Mouse (Mus musculus) stomach, postnatal 0 days (tissue): ENCODE measurements at regions not wholly inside any gene's neighbourhood (a gene's known extent, or its start where the extent isn't known, plus 50 kb on each side); places are given as distances from the start of the nearest gene placed in this dataset.

ENCODE experiments used
- ATAC-seq: fragments of 200-750 bp; cut with Nextera tagmentation; 2 replicates; pipeline ENCODE4 v1.8.0; 2017; ENCODE audit not compliant: low FRiP score, low TSS enrichment
- DNase-seq: peaks from one replicate; pipeline ENCODE4 v3.0.0-alpha.2; 2016; ENCODE audit warnings: low spot score
- H3K27ac ChIP-seq: fragments of 300-500 bp; sonication (generic); replicated peaks from 2 replicates; pipeline ENCODE4 v1.5.1; 2014; ENCODE audit warnings: mild to moderate bottlenecking, control low read depth
- H3K27me3 ChIP-seq: fragments of 300-500 bp; sonication (generic); 2 replicates; pipeline ENCODE4 v1.6.1; 2014; ENCODE audit warnings: low read length; ENCODE audit not compliant: control insufficient read depth, insufficient read depth
- H3K36me3 ChIP-seq: fragments of 300-500 bp; sonication (generic); 2 replicates; pipeline ENCODE4 v1.6.1; 2014; ENCODE audit warnings: low read length, mixed read lengths; ENCODE audit not compliant: control insufficient read depth, insufficient read depth
- H3K4me1 ChIP-seq: fragments of 300-500 bp; sonication (generic); replicated peaks from 2 replicates; pipeline ENCODE4 v1.6.1; 2014; ENCODE audit warnings: antibody characterized with exemption; ENCODE audit not compliant: control insufficient read depth, insufficient read depth
- H3K4me2 ChIP-seq: fragments of 300-500 bp; sonication (generic); replicated peaks from 2 replicates; pipeline ENCODE4 v1.6.1; 2014; ENCODE audit warnings: low read depth, mild to moderate bottlenecking, control low read depth, moderate library complexity
- H3K4me3 ChIP-seq: fragments of 300-500 bp; sonication (generic); 2 replicates; pipeline ENCODE4 v1.5.1; 2014; ENCODE audit warnings: low read depth, low read length, control low read depth
- H3K9ac ChIP-seq: fragments of 300-500 bp; sonication (generic); 2 replicates; pipeline ENCODE4 v1.6.1; 2014; ENCODE audit warnings: mild to moderate bottlenecking, low read length, control low read depth, mixed read lengths
- H3K9me3 ChIP-seq: fragments of 300-500 bp; sonication (generic); 2 replicates; pipeline ENCODE4 v1.6.1; 2016; ENCODE audit warnings: low read length; ENCODE audit not compliant: control insufficient read depth
- CTCF ChIP-seq: IDR thresholded peaks from 2 replicates; pipeline ENCODE4 v1.5.1; 2016; ENCODE audit warnings: antibody characterized with exemption, low read depth, mild to moderate bottlenecking, moderate library complexity
- EP300 ChIP-seq: optimal IDR thresholded peaks from 2 replicates; pipeline ENCODE3; 2016; ENCODE audit warnings: antibody characterized with exemption
- WGBS: fragments of 180-500 bp; shearing (Covaris S2); extraction: QIAGEN DNeasy Blood & Tissue Kit; methylation state at CpG from one replicate; pipeline ENCODE4 v1.1.7; 2014; 5-methylcytosine and 5-hydroxymethylcytosine counted together

DNA sequence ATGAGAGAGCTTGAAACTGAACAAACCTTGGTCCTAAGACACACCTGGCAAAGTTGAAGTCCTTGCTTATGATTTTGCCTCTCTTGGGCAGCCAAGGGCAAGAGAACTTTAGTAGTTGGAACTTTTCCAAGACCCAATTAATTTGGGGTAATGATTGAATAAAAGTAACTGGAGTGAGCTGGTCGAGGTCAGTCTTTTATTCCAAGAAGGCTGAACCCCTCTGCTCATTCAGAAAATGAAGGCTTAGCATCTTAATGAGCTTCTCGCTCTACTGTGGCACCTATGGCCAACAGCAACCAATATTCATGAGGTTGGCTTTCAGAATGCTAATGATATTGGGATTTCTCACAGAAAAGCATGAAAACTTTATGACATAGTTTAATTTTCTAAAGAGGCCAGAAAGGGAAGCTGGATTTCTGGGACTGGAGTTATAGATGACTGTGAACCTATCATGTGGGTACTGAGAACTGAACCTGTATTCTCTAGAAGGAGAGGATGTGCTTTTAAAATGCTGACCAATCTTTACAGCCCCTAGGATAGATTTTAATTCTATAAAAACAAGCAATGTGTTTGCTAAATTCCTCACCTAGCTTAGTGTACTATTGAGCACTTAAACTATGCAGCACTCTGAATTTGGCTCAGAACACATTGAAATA is 176.5 kb upstream of the Htr2a start:
- no peaks in the 10 kb centered on the region for H3K27me3 ChIP-seq
- no peaks in the 10 kb centered on the region for H3K36me3 ChIP-seq
- no peak overlapping the region for H3K4me3 ChIP-seq
- H3K27ac ChIP-seq: no peak overlapping the region
- no peaks in the 10 kb centered on the region for H3K9me3 ChIP-seq
- DNase-seq: no peak
- no peak for TF ChIP-seq CTCF
- no peak for TF ChIP-seq EP300
- no peak overlapping the region for H3K9ac ChIP-seq
- no peak overlapping the region for H3K4me2 ChIP-seq
- no peak for ATAC-seq
- WGBS: 72% methylated on average over 2 of the region's 2 CpGs
- no peaks in the 10 kb centered on the region for H3K4me1 ChIP-seq

DNA sequence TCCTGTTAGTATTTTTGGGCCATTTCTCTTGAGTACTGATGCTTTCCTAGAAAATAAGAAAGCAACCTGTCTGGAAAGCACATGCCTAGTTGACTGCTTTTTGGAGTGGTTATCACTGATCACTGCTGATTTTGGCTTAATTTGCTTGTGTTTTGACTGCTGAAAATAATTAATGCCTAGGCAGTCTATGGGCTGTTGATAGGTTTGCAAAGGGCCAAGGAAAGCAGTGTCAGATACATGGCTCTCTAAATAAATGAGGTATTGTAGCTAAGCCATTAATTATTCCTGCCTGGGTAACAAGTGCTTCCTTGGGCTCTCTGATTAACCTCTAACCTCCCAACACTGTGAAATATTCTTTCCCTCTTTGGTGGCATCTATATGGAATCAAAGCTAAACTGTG is 145.1 kb upstream of the Htr2a start:
- no peak for TF ChIP-seq EP300
- TF ChIP-seq CTCF: no peak
- H3K9ac ChIP-seq: no peak overlapping the region
- H3K4me2 ChIP-seq: no peak overlapping the region
- no peaks in the 10 kb centered on the region for H3K27me3 ChIP-seq
- H3K36me3 ChIP-seq: no peaks in the 10 kb centered on the region
- DNase-seq (no peak), ATAC-seq (no peak)
- no peak overlapping the region for H3K4me3 ChIP-seq
- H3K4me1 ChIP-seq: no peaks in the 10 kb centered on the region
- H3K27ac ChIP-seq: no peak overlapping the region
- no peaks in the 10 kb centered on the region for H3K9me3 ChIP-seq

DNA sequence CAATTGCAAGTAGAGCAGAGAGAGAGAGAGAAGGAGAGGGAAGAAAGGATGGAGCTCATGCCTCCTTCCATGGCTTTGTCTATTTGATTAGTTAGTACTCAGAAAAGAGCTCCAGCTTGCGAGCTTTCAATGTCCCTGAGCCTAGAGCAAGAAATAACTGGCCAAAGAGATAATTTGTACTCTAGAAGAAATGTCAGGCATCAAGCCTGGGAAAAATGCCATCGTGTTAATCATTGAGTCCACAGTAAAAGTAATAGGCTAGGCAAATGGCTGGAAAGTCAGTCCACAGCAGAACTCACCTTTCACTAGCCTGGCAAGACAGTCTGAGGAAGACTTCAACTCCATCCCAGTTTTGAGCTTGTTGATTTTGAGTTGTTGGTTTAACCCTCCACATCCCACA is 129.1 kb upstream of the Htr2a start:
- no peak overlapping the region for H3K4me2 ChIP-seq
- no peak overlapping the region for H3K9ac ChIP-seq
- H3K4me3 ChIP-seq: no peak overlapping the region
- no peaks in the 10 kb centered on the region for H3K27me3 ChIP-seq
- 66% methylated on average over 2 of the region's 2 CpGs for WGBS
- H3K9me3 ChIP-seq: no peaks in the 10 kb centered on the region
- no peaks in the 10 kb centered on the region for H3K36me3 ChIP-seq
- no peak overlapping the region for H3K27ac ChIP-seq
- H3K4me1 ChIP-seq: no peaks in the 10 kb centered on the region
- ATAC-seq (no peak), DNase-seq (no peak)
- TF ChIP-seq EP300 (no peak), CTCF (no peak)

DNA sequence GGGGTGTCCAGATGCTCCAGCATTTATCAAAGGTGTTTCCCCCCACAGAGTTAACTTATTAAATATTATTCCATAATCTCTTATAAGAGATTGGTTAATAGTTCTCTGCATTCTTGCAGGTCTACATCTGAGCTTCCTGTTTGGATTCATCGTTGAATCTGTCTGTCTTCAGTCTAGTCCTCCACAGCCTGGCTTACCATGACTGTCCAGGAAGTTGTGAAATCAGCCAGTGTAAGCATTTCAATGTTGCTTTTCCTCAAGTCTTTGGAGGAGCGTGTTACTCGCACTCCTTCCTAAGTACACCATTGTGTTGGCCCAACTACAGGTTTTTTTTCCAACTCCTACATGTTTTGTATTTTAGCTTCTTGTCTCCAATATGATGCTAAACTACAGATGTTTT is 124.2 kb upstream of the Htr2a start:
- DNase-seq: no peak
- Histone ChIP-seq H3K27ac (no peak overlapping the region), H3K4me1 (no peaks in the 10 kb centered on the region), H3K4me3 (no peak overlapping the region), H3K9ac (no peak overlapping the region), H3K36me3 (no peaks in the 10 kb centered on the region), H3K4me2 (no peak overlapping the region), H3K9me3 (no peaks in the 10 kb centered on the region), H3K27me3 (no peaks in the 10 kb centered on the region)
- TF ChIP-seq CTCF (no peak), EP300 (no peak)
- 75% methylated on average over 3 of the region's 3 CpGs for WGBS
- no peak for ATAC-seq

DNA sequence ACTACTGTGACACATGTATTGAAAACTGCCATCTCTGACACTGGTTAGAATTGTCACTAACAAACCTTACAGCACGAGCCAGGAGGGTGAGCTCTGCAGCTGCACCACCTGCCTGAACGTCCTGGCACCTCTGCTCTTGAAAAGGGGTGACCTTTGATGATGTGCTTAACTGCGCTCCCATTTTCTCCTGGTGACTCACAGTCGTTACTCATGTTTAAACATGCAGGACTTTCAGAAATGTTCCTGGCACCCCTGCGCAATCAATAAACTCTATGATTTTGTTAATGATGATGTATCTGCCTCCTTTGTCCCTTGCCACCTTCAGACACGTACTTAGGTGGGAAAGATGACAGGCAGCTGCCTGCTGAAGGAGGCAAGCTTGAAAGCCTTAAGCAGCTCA is 121.1 kb upstream of the Htr2a start:
- Histone ChIP-seq H3K4me2 (no peak overlapping the region), H3K27me3 (no peaks in the 10 kb centered on the region), H3K4me1 (no peaks in the 10 kb centered on the region), H3K9ac (no peak overlapping the region), H3K4me3 (no peak overlapping the region), H3K27ac (0 out of 2 replicates have a peak overlapping the region, but pooled peaks have one; percentile 18), H3K9me3 (no peaks in the 10 kb centered on the region), H3K36me3 (no peaks in the 10 kb centered on the region)
- WGBS: 47% methylated on average over 6 of the region's 6 CpGs
- no peak for DNase-seq
- TF ChIP-seq EP300 (no peak), CTCF (no peak)
- peak; percentile 47; the same call in 1 of the 2 replicates for ATAC-seq

DNA sequence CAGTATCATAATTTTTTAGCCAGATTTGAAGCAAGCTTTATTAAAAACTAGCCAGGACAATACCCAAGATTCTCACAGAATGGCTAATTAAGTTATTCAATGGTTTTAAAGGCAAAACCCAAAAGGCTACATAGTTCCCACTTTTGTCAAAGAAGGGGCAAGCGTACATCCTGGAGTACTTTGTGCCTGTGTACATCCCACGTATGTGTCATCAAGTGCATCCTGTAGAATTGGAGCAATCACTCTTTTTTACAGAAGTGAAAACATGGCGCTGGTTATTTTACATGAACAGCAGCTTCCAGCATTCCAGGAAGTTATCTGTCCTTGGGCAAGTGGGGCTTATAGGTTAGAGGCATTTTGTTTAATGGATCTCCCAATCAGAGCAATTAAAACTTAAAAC is 119.0 kb upstream of the Htr2a start:
- Histone ChIP-seq H3K36me3 (no peaks in the 10 kb centered on the region), H3K4me1 (no peaks in the 10 kb centered on the region), H3K9me3 (no peaks in the 10 kb centered on the region), H3K27ac (no peak overlapping the region), H3K27me3 (no peaks in the 10 kb centered on the region), H3K4me2 (no peak overlapping the region), H3K4me3 (no peak overlapping the region), H3K9ac (no peak overlapping the region)
- TF ChIP-seq EP300: no peak
- TF ChIP-seq CTCF: no peak
- ATAC-seq (no peak), DNase-seq (no peak)
- WGBS: 85% methylated on average over 3 of the region's 3 CpGs
